Comparison of ENCODE assay signal across 8 mouse cellular contexts in genomic region chr19:23860151-23860820, GRCm38 (mm10).
DNase-seq lines count a peak whose midpoint lies in the region; ATAC-seq and TF ChIP-seq lines count a peak whose summit lies in the region.

No protein-coding gene starts in this region.

- ATAC-seq in intestine, embryonic 14.5 days (replicated peaks; ENCODE audit: low FRiP score, low TSS enrichment, low read depth) = no peak
- ATAC-seq in intestine, embryonic 15.5 days = no peak
- ATAC-seq in forebrain, embryonic 16.5 days = peak; percentile 47
- no peak for ATAC-seq in limb, embryonic 14.5 days (ENCODE audit: low FRiP score, low read depth)

- peak; percentile 60 for DNase-seq in intestine, embryonic 14.5 days (ENCODE audit: low spot score)
- DNase-seq in brain, embryonic 14.5 days (ENCODE audit: low read depth) = peak; percentile 65
- DNase-seq in limb, embryonic 14.5 days (ENCODE audit: low spot score) = peak; percentile 31
- DNase-seq in retina, embryonic 14.5 days (ENCODE audit: low spot score) = peak; percentile 77
- DNase-seq in spleen, adult 12 weeks (ENCODE audit: low spot score) = no peak

- no peak overlapping the region for H3K4me2 ChIP-seq in intestine, embryonic 14.5 days (ENCODE audit: low read length)
- H3K4me2 ChIP-seq in intestine, embryonic 15.5 days (replicated peaks) = no peak overlapping the region
- no peak overlapping the region for H3K4me2 ChIP-seq in forebrain, embryonic 16.5 days (ENCODE audit: low read length)
- no peak overlapping the region for H3K4me2 ChIP-seq in limb, embryonic 14.5 days (replicated peaks; ENCODE audit: low read depth, low read length, severe bottlenecking)

- no peak for TF ChIP-seq EP300 in ES-Bruce4 (IDR thresholded peaks at IDR 0.05; ENCODE audit: insufficient read depth, low read depth, low read length)

- WGBS in intestine, embryonic 14.5 days = 29% methylated on average over 13 of the region's 13 CpGs
- 28% methylated on average over 13 of the region's 13 CpGs for WGBS in intestine, embryonic 15.5 days
- WGBS in forebrain, embryonic 16.5 days = 29% methylated on average over 13 of the region's 13 CpGs
- WGBS in limb, embryonic 14.5 days = 30% methylated on average over 13 of the region's 13 CpGs

- TF ChIP-seq CTCF in ES-Bruce4 (IDR thresholded peaks at IDR 0.05; ENCODE audit: low read depth, low read length) = peak; percentile 37
- peak; percentile 75 for TF ChIP-seq CTCF in brain, embryonic 14.5 days (IDR thresholded peaks at IDR 0.05; ENCODE audit: borderline replicate concordance, extremely low read depth, insufficient read depth, insufficient read length)

- no peaks in the 10 kb centered on the region for H3K36me3 ChIP-seq in intestine, embryonic 14.5 days (ENCODE audit: control insufficient read depth, insufficient read depth, low read length)
- no peaks in the 10 kb centered on the region for H3K36me3 ChIP-seq in intestine, embryonic 15.5 days
- H3K36me3 ChIP-seq in ES-Bruce4 (ENCODE audit: control insufficient read depth, insufficient read depth, low read length, poor library complexity, severe bottlenecking) = no peaks in the 10 kb centered on the region
- no peaks in the 10 kb centered on the region for H3K36me3 ChIP-seq in forebrain, embryonic 16.5 days (ENCODE audit: control insufficient read depth, insufficient read depth)
- no peaks in the 10 kb centered on the region for H3K36me3 ChIP-seq in limb, embryonic 14.5 days (ENCODE audit: control insufficient read depth, insufficient read depth, low read length)

- no peak overlapping the region for H3K9ac ChIP-seq in intestine, embryonic 14.5 days (ENCODE audit: low read length)
- H3K9ac ChIP-seq in intestine, embryonic 15.5 days = no peak overlapping the region
- no peak overlapping the region for H3K9ac ChIP-seq in ES-Bruce4 (ENCODE audit: low read depth, poor library complexity, severe bottlenecking)
- no peak overlapping the region for H3K9ac ChIP-seq in forebrain, embryonic 16.5 days (replicated peaks; ENCODE audit: low read depth, low read length)
- no peak overlapping the region for H3K9ac ChIP-seq in limb, embryonic 14.5 days (ENCODE audit: low read depth, low read length, severe bottlenecking)

- no peaks in the 10 kb centered on the region for H3K4me1 ChIP-seq in intestine, embryonic 14.5 days (replicated peaks; ENCODE audit: control insufficient read depth, insufficient read depth, low read length)
- no peaks in the 10 kb centered on the region for H3K4me1 ChIP-seq in intestine, embryonic 15.5 days (replicated peaks)
- H3K4me1 ChIP-seq in ES-Bruce4 (ENCODE audit: control insufficient read depth, insufficient read depth, low read length) = no peaks in the 10 kb centered on the region
- no peaks in the 10 kb centered on the region for H3K4me1 ChIP-seq in forebrain, embryonic 16.5 days (replicated peaks; ENCODE audit: control insufficient read depth, insufficient read depth, low read length)
- no peaks in the 10 kb centered on the region for H3K4me1 ChIP-seq in limb, embryonic 14.5 days (ENCODE audit: control insufficient read depth, insufficient read depth, low read length)

- H3K27me3 ChIP-seq in intestine, embryonic 14.5 days (replicated peaks; ENCODE audit: control insufficient read depth, insufficient read depth, low read length) = no peaks in the 10 kb centered on the region
- H3K27me3 ChIP-seq in intestine, embryonic 15.5 days (replicated peaks) = no peaks in the 10 kb centered on the region
- H3K27me3 ChIP-seq in ES-Bruce4 (ENCODE audit: control insufficient read depth, insufficient read depth, low read length, poor library complexity, severe bottlenecking) = no peaks in the 10 kb centered on the region
- H3K27me3 ChIP-seq in forebrain, embryonic 16.5 days (replicated peaks; ENCODE audit: control insufficient read depth, insufficient read depth, low read length) = no peaks in the 10 kb centered on the region
- no peaks in the 10 kb centered on the region for H3K27me3 ChIP-seq in limb, embryonic 14.5 days (ENCODE audit: control insufficient read depth, insufficient read depth, low read length)

- no peak for TF ChIP-seq POLR2A in ES-Bruce4 (IDR thresholded peaks at IDR 0.05; ENCODE audit: insufficient read depth, low read length)
- TF ChIP-seq POLR2A in brain, embryonic 14.5 days (IDR thresholded peaks at IDR 0.05; ENCODE audit: borderline replicate concordance, extremely low read depth, insufficient read depth, insufficient read length, poor library complexity, severe bottlenecking) = no peak
- no peak for TF ChIP-seq POLR2A in limb, embryonic 14.5 days (IDR thresholded peaks at IDR 0.05; ENCODE audit: borderline replicate concordance, extremely low read depth, insufficient read depth, insufficient read length)

- 0 out of 2 replicates have a peak, but pooled peaks cover 4% of the 10 kb centered on the region for H3K9me3 ChIP-seq in intestine, embryonic 14.5 days (ENCODE audit: control insufficient read depth, low read length)
- no peaks in the 10 kb centered on the region for H3K9me3 ChIP-seq in intestine, embryonic 15.5 days
- peaks cover 3% of the 10 kb centered on the region; the same call in 1 of the 2 replicates for H3K9me3 ChIP-seq in ES-Bruce4 (replicated peaks; ENCODE audit: control insufficient read depth, insufficient read depth, low read length, poor library complexity, severe bottlenecking)
- H3K9me3 ChIP-seq in forebrain, embryonic 16.5 days (ENCODE audit: control insufficient read depth, low read length) = peaks cover 3% of the 10 kb centered on the region; the same call in 1 of the 2 replicates
- H3K9me3 ChIP-seq in limb, embryonic 14.5 days (ENCODE audit: control insufficient read depth, low read length) = no peaks in the 10 kb centered on the region

- H3K4me3 ChIP-seq in intestine, embryonic 14.5 days (ENCODE audit: low read depth, low read length) = no peak overlapping the region
- H3K4me3 ChIP-seq in intestine, embryonic 15.5 days (replicated peaks) = no peak overlapping the region
- no peak overlapping the region for H3K4me3 ChIP-seq in ES-Bruce4 (ENCODE audit: low read depth, low read length)
- no peak overlapping the region for H3K4me3 ChIP-seq in forebrain, embryonic 16.5 days (replicated peaks; ENCODE audit: low read length)
- no peak overlapping the region for H3K4me3 ChIP-seq in limb, embryonic 14.5 days (replicated peaks; ENCODE audit: low read length)

- no peak overlapping the region for H3K27ac ChIP-seq in intestine, embryonic 14.5 days (ENCODE audit: low read depth)
- no peak overlapping the region for H3K27ac ChIP-seq in intestine, embryonic 15.5 days
- no peak overlapping the region for H3K27ac ChIP-seq in ES-Bruce4 (ENCODE audit: insufficient read depth, low read length)
- no peak overlapping the region for H3K27ac ChIP-seq in forebrain, embryonic 16.5 days (ENCODE audit: low read length)
- H3K27ac ChIP-seq in limb, embryonic 14.5 days (replicated peaks; ENCODE audit: low read depth, low read length) = no peak overlapping the region
